Mouse (Mus musculus): Measurements from ENCODE around the gene Lrrc8c. TPM values are rescaled to one million over a fixed set of nuclear protein-coding genes. Genes with fewer than 3 reads are reported as not detected.

Lrrc8c gene
- total RNA-seq, 2 experiments from 2014 or later: 29.8 to 30.7 TPM

DNA sequence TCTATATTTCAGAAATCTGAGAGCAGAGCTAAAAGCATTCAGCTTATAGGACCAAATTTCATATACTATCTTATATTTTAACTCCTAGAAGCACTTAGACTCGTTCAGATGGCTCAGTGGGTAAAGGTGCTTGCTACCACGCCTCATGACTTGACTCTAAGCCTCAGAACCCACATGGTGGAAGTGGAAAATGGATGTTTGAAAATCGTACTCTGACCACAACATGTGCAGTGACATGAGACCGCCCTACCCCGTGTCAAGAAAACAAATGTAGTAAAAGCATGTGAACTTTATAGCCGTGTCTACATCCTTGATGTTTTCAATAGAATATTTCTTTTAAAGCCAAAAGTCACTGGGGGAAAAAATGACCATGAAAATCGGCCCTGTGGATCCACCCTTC, 21.9 kb downstream of the Lrrc8c start:
- TF ChIP-seq CTCF (conservative IDR thresholded peaks at IDR 0.05): no peak
- Histone ChIP-seq H3K4me3 (no peak overlapping the region), H3K27ac (no peak overlapping the region)
- no peak for DNase-seq (ENCODE audit: low spot score in 2 of 2)

DNA sequence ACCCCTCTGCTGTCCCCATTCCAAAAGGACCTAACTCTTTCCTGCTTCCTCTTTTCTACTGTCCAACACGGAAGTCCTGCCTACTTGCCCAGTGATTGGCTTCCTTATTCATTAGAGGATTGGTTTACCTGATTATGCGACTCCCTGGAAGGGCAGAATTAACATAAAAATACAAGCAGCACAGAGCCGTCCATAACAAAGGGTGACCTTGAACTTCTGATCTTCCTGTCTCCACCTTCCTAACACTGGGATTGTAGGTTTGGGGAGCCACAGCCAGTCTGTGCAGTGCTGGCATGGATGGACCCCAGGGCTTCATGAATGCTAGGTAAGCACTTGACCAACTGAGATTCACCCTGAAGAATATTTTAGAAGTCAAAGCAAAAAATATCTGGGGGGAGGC, 25.9 kb downstream of the Lrrc8c start:
- no peak overlapping the region for H3K4me3 ChIP-seq
- DNase-seq (ENCODE audit: low spot score in 2 of 2): no peak
- no peak for TF ChIP-seq CTCF (conservative IDR thresholded peaks at IDR 0.05)
- H3K27ac ChIP-seq: no peak overlapping the region

GRCm38 (mm10) chr5:105547115-105547514, 27.9 kb downstream of the Lrrc8c start:
- H3K4me3 ChIP-seq: no peak overlapping the region
- H3K27ac ChIP-seq: no peak overlapping the region
- no peak for DNase-seq (ENCODE audit: low spot score in 2 of 2)
- no peak for TF ChIP-seq CTCF (conservative IDR thresholded peaks at IDR 0.05)

DNA sequence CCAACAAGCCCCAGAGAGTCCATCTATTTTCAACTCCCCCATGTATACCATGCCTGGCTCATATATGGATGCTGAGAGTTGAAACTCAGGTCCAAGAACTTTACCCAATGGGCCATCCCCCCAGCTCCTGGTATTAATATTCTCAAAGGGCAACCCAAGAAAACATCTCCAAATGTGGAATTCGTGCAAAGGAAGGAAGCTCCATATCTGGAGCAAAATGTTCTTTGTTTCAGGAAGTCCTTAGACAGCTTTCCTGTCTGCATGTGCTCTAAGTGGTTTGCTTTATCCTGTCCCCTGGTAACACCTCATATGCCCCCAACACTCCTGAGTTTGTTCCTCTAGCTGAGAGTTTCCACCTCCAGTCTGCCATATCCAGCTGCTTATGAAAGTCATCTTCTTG, 32.6 kb downstream of the Lrrc8c start:
- no peak for TF ChIP-seq CTCF (conservative IDR thresholded peaks at IDR 0.05)
- Histone ChIP-seq H3K27ac (no peak overlapping the region), H3K4me3 (no peak overlapping the region)
- DNase-seq (ENCODE audit: low spot score in 2 of 2): no peak

DNA sequence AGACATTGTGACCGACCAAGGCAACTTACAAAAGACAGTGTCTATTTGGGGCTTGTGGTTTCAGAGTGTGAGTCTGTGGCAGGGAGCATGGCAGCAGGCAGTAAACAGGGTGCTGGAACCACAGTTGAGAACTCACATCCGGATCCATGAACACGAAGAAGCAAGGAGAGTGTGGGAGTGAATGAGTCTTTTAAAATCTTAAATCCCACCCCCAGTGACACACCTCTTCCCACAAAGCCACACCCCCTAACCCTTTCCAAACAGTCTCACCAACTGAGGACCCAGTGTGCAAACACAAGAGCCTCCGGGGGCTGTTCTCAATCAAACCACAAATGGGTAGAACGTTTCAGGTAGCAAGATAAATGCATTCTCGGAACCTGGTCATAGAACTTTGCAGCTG, 37.1 kb downstream of the Lrrc8c start:
- no peak overlapping the region for H3K27ac ChIP-seq
- DNase-seq (ENCODE audit: low spot score in 2 of 2): no peak
- H3K4me3 ChIP-seq: no peak overlapping the region
- no peak for TF ChIP-seq CTCF (conservative IDR thresholded peaks at IDR 0.05)

- no peak for DNase-seq (ENCODE audit: low spot score in 2 of 2)
- Histone ChIP-seq H3K4me3 (no peak overlapping the region), H3K27ac (peak overlapping the region; percentile 16; the same call in 1 of the 2 replicates)
- no peak for TF ChIP-seq CTCF (conservative IDR thresholded peaks at IDR 0.05)
Measured at GRCm38 (mm10) chr5:105557346-105557745, 38.2 kb downstream of the Lrrc8c start.

DNA sequence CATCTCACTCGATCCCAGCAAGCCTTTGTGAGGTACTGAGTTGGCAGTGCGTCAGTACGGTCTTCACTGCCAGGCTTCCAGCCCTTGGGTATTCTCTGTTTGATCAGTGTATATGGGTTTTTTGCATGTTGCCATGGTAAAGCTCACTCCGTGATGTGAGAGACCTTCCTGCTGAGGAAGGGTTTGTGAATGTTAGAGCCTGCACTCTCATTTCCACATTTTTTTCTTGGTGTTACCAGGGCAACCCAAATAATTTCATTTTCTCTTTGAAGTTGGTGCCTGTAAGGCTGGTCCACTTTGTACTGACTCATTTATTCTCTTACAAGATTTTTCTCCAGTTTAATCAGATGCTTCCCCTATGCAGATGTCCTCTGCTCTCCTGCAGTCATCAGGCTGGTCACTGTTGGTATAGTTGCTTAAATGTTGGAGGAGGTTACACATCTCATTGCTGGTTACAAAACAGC, 38.6 kb downstream of the Lrrc8c start:
- Histone ChIP-seq H3K4me3 (no peak overlapping the region), H3K27ac (peak overlapping the region; percentile 16; the same call in 1 of the 2 replicates)
- DNase-seq (ENCODE audit: low spot score in 2 of 2): peak; percentile 15 to 63
- TF ChIP-seq CTCF (conservative IDR thresholded peaks at IDR 0.05): no peak

- H3K27ac ChIP-seq: peak overlapping the region; percentile 16; the same call in 1 of the 2 replicates
- DNase-seq (ENCODE audit: low spot score in 2 of 2): no peak
- TF ChIP-seq CTCF (conservative IDR thresholded peaks at IDR 0.05): no peak
- no peak overlapping the region for H3K4me3 ChIP-seq
Measured at GRCm38 (mm10) chr5:105558517-105558916, 39.3 kb downstream of the Lrrc8c start.

DNA sequence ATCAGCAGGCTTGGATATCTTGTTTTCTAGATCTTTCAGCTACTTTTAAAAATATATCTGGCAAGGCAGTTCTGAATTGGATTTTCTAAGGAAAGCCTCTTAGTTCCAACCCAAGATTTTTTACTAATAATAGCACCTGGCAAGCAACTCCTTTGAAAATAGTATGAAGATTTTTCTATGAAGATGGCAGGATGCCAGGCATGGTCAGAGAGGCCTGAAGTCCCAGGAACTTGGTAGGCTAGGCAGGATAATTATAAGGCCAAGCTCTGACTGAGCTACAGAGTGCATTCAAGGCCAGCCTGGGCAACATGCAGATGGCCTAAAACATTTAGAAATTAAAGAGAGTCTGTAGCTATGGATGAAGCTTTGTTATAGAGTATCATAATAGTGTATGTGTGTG, 42.7 kb downstream of the Lrrc8c start:
- DNase-seq (ENCODE audit: low spot score in 2 of 2): no peak
- no peak overlapping the region for H3K4me3 ChIP-seq
- no peak overlapping the region for H3K27ac ChIP-seq
- TF ChIP-seq CTCF (conservative IDR thresholded peaks at IDR 0.05): no peak

DNA sequence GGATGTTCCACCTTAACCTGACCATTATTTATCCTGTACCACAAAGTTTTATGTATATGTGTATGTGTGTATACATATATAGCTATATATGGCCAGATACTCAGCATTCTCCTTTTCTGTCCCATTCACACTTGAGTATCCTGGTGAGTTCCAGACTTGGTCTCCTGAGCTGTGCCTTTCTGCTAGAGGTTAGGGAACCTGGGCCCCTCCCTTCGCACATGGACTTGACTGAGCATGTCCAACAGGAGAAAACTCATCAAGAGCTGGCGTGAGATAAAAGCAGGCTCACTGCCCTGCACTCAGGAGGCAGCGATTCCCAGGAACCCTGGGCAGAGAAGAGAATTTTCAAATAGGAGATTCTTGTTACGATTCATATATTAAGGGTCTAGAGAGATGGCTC, 45.6 kb downstream of the Lrrc8c start:
- DNase-seq (ENCODE audit: low spot score in 2 of 2): no peak
- no peak for TF ChIP-seq CTCF (conservative IDR thresholded peaks at IDR 0.05)
- Histone ChIP-seq H3K4me3 (no peak overlapping the region), H3K27ac (no peak overlapping the region)

- H3K4me3 ChIP-seq: no peak overlapping the region
- no peak for DNase-seq (ENCODE audit: low spot score in 2 of 2)
- H3K27ac ChIP-seq: no peak overlapping the region
- no peak for TF ChIP-seq CTCF (conservative IDR thresholded peaks at IDR 0.05)
Measured at GRCm38 (mm10) chr5:105565824-105566223, 46.6 kb downstream of the Lrrc8c start.

DNA sequence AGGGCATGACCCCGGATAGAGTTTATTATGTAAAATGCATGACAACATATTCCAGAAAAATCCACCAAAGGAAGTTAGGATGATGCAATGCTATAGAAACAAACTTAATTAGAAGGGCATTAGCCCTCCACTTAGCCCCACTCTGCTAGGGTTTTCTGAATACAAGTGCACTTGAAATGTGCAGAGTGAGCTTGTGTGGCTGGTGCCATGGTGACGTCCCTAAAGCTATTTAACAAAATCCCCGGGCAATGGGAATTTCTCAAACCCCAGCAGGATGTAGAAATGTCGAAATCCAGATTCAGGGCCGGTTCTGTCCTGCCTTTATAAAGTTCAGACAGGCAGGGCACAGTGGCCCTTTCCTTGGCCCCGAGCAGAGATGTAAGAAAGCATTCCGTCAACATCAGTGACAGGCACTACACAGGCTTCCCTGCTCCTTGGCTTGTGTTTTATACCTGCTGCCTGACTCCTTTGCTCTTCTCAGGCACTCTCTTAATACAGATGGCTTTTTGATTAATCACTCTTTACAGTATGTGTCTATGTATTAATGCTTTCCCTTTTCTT, 47.7 kb downstream of the Lrrc8c start:
- H3K4me3 ChIP-seq: no peak overlapping the region
- TF ChIP-seq CTCF (conservative IDR thresholded peaks at IDR 0.05): no peak
- H3K27ac ChIP-seq: no peak overlapping the region
- DNase-seq (ENCODE audit: low spot score in 2 of 2): no peak

GRCm38 (mm10) chr5:105568043-105568747, 49.0 kb downstream of the Lrrc8c start:
- Histone ChIP-seq H3K4me3 (no peak overlapping the region), H3K27ac (no peak overlapping the region)
- no peak for DNase-seq (ENCODE audit: low spot score in 2 of 2)
- TF ChIP-seq CTCF (conservative IDR thresholded peaks at IDR 0.05): no peak

DNA sequence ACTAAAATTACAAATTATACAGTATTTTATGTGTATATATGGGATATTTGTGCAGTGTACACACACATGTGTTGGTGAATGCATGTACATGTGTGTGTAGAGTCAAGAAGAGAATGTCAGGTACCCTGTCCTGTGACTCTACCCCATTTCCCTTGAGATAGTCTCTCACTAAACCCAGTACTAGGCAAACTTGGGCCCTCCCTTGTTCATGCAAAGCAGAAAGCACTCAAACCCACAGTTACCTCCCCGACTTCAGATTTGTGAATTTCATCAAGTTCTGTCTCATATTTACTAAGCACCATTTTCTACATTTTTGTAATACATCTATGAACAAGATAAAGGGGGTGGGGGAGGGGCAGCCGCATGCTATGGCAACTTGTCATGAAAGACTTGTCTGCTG, 50.0 kb downstream of the Lrrc8c start:
- H3K4me3 ChIP-seq: no peak overlapping the region
- no peak overlapping the region for H3K27ac ChIP-seq
- TF ChIP-seq CTCF (conservative IDR thresholded peaks at IDR 0.05): no peak
- DNase-seq (ENCODE audit: low spot score in 2 of 2): no peak
